Mouse (Mus musculus) kidney, adult 2 months (tissue): ENCODE data around the gene Zfp811. TPM values are rescaled to one million over a fixed set of nuclear protein-coding genes. Genes with fewer than 3 reads are reported as not detected.

Experiments used
- DNase-seq: peaks from one replicate; pipeline ENCODE4 v3.0.0; 2021
- H3K27ac ChIP-seq: fragments of 200-500 bp; 2 replicates; pipeline ENCODE4 v1.5.1; 2012; ENCODE audit warnings: low read depth, low read length, control low read depth, inconsistent platforms; ENCODE audit not compliant: insufficient read depth
- H3K27me3 ChIP-seq: fragments of 200-500 bp; replicated peaks from 2 replicates; pipeline ENCODE4 v1.6.1; 2012; ENCODE audit warnings: mild to moderate bottlenecking, moderate library complexity, low read length, inconsistent platforms; ENCODE audit not compliant: control insufficient read depth, insufficient read depth
- H3K36me3 ChIP-seq: fragments of 200-500 bp; 2 replicates; pipeline ENCODE4 v1.6.1; 2012; ENCODE audit warnings: mild to moderate bottlenecking, moderate library complexity, low read length, inconsistent platforms; ENCODE audit not compliant: control insufficient read depth, insufficient read depth
- H3K4me1 ChIP-seq: fragments of 200-500 bp; 2 replicates; pipeline ENCODE4 v1.6.1; 2011; ENCODE audit warnings: low read length; ENCODE audit not compliant: control insufficient read depth, insufficient read depth
- H3K4me3 ChIP-seq: fragments of 200-500 bp; 2 replicates; pipeline ENCODE4 v1.5.1; 2011; ENCODE audit warnings: mild to moderate bottlenecking, low read depth, low read length, control low read depth; ENCODE audit not compliant: insufficient read depth
- CTCF ChIP-seq: fragments of 200-500 bp; conservative IDR thresholded peaks from 2 replicates; pipeline ENCODE4 v1.5.1; 2011; ENCODE audit warnings: low read depth, mild to moderate bottlenecking, control low read depth, low read length, moderate library complexity, mixed read lengths; ENCODE audit not compliant: insufficient read depth, insufficient read length
- POLR2A ChIP-seq: fragments of 200-500 bp; IDR thresholded peaks from one replicate; pipeline ENCODE4 v1.6.1; 2011; ENCODE audit warnings: low read depth, low read length, control low read depth
- WGBS: fragments of 180-500 bp; shearing (Covaris S2); methylation state at CpG from one replicate; pipeline ENCODE4 v1.1.7; 2018; 5-methylcytosine and 5-hydroxymethylcytosine counted together
- polyA plus RNA-seq: library from polyadenylated mRNA; depleted of rRNA; stranded (reverse); fragments of >200 nt; gene quantifications from 2 replicates; pipeline ENCODE4 v1.2.3, GENCODE M21; 2012; rRNA removed

Zfp811 gene
- polyA plus RNA-seq, 1 experiment: 0.14 TPM

GRCm38 (mm10) chr17:32753634-32754033 is 56.1 kb downstream of the Zfp811 start:
- Histone ChIP-seq H3K4me3 (no peak overlapping the region), H3K4me1 (no peaks in the 10 kb centered on the region), H3K27ac (no peak overlapping the region), H3K27me3 (no peaks in the 10 kb centered on the region), H3K36me3 (no peaks in the 10 kb centered on the region)
- peak; percentile 24 for DNase-seq
- WGBS: 12% methylated on average over 12 of the region's 12 CpGs
- TF ChIP-seq CTCF: no peak; the same call in 1 of the 2 replicates
- TF ChIP-seq POLR2A: no peak

GRCm38 (mm10) chr17:32752813-32753360 is 56.8 kb downstream of the Zfp811 start:
- Histone ChIP-seq H3K27me3 (no peaks in the 10 kb centered on the region), H3K4me3 (no peak overlapping the region), H3K27ac (no peak overlapping the region), H3K4me1 (no peaks in the 10 kb centered on the region), H3K36me3 (no peaks in the 10 kb centered on the region)
- TF ChIP-seq CTCF (no peak), POLR2A (no peak)
- DNase-seq: no peak
- 82% methylated on average over 6 of the region's 6 CpGs for WGBS

DNA sequence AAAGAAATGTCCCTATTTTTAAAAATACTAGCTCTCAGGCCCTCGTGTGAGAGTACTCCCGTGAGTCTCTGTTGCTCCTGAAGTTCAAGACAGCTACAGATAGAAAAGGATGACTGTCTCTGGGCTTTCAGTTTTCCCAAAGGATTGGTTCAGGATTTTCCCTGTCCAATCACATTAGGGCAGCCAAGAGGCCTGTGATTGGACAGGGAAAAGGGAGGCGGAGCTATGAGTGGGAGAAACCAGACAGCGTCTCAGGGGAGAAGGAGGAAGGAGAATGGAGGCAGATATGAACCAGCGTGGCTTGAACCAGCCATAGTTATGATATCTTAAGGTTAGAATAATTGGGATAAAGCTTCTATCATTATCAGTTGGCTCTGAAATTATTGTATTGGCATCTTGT is 59.1 kb downstream of the Zfp811 start:
- WGBS: 51% methylated on average over 5 of the region's 5 CpGs
- H3K27ac ChIP-seq: no peak overlapping the region
- H3K4me3 ChIP-seq: no peak overlapping the region
- no peaks in the 10 kb centered on the region for H3K36me3 ChIP-seq
- DNase-seq: no peak
- no peaks in the 10 kb centered on the region for H3K27me3 ChIP-seq
- H3K4me1 ChIP-seq: no peaks in the 10 kb centered on the region
- no peak for TF ChIP-seq CTCF
- no peak for TF ChIP-seq POLR2A

Other genes starting within 250 kb of the Zfp811 start
- gene Cyp4f37, start 188.6 kb downstream of the Zfp811 start, polyA plus RNA-seq: 0.08 TPM in 1 of 2 replicates, not detected in the other
- gene Cyp4f40, start 151.0 kb downstream of the Zfp811 start, polyA plus RNA-seq: not detected in 2 replicates
- 0.11 and 0.69 TPM in 2 replicates for gene Cyp4f15, start 124.3 kb downstream of the Zfp811 start, polyA plus RNA-seq
- 20.5 and 24.8 TPM in 2 replicates for gene Zfp871, start 21.6 kb downstream of the Zfp811 start, polyA plus RNA-seq
- gene Zfp799, start 20.3 kb upstream of the Zfp811 start, polyA plus RNA-seq: 3.4 and 3.6 TPM in 2 replicates
- gene Zfp870, start 81.7 kb upstream of the Zfp811 start, polyA plus RNA-seq: 1.1 and 1.4 TPM in 2 replicates
- gene Cyp4f14, start 107.4 kb upstream of the Zfp811 start, polyA plus RNA-seq: 4.5 and 7.5 TPM in 2 replicates
- gene Cyp4f13, start 137.5 kb upstream of the Zfp811 start, polyA plus RNA-seq: 61.5 and 67.2 TPM in 2 replicates
- 0.49 and 0.77 TPM in 2 replicates for gene Zfp472, start 155.9 kb upstream of the Zfp811 start, polyA plus RNA-seq
- 2.3 and 2.6 TPM in 2 replicates for gene Zfp952, start 183.2 kb upstream of the Zfp811 start, polyA plus RNA-seq
- gene Zfp763, start 223.5 kb upstream of the Zfp811 start, polyA plus RNA-seq: 0.83 and 1.2 TPM in 2 replicates